Mouse (Mus musculus) frontal cortex, postnatal 14 days (tissue): ENCODE results near the gene Mettl8.

ENCODE experiments used
- DNase-seq, 2 experiments: peaks; one replicate each; pipeline ENCODE4 v3.0.0; 2022; ENCODE audit warnings: low spot score in 2 of 2

Mettl8 gene

DNA sequence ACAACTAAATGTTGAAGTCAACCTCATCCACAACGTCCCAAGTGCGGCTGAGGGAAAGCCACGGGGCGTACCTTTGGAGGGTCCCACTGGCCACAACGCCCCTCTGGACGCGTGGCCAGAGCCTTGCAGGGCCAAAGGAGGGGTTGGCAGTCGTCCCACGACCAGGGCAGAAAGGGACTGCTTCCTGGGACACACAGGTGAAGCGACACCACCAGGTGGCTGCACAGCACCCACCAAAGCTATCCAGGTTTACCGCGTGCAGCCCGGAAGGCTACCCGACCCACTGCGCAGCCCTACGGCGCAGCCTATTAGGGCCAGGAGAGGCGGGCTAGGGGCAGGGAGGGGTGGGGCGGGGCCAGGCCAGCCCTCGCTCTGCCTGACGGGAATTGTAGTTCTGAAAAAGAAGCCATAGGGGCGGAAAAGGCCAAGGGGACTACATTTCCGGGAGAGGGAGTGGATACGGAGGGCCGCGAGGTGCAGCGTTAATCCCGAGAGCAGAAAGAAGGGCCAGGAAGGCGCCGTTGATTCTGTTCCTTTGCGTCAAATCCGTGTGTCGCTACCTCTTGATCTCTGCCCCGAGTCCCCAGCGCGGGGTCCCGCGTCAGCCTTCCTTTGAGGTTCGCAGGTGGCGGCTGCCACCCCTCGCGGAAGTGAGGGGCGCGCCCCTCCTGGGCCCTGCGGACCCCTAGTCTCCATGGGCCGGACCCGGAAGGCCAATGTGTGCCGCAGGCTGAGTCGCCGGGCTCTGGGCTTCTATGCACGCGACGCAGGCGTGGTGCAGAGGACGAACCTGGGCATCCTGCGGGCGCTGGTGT is at the start of gene Mettl8, which contains the start of gene Dcaf17:
Gene Mettl8 (minus strand): TSS at position 284 of the 815 bp plus-strand sequence.
Gene Dcaf17 (plus strand): TSS at position 29 of the 815 bp plus-strand sequence.
- DNase-seq, result peak; percentile 79 to 83

DNA sequence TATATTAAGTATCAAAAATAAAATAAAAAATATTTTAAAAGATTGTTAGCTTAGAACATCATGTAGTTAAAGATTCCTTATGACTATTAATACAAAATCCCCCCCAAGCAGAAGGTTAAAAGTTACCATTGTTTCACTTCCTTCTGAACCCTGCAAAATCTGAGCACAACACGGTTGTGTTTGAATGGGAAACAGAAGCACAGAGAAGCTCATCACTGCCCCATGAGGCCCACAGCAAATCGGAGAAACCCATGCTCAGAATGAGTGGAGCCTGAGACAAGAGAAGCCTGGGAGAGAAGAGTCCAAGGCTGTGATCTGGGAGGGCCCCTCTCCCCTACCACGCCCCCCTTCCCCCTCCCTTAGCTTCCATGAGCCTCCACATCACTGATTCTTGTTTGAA is 49.3 kb upstream of the Mettl8 start:
- DNase-seq, result no peak

DNA sequence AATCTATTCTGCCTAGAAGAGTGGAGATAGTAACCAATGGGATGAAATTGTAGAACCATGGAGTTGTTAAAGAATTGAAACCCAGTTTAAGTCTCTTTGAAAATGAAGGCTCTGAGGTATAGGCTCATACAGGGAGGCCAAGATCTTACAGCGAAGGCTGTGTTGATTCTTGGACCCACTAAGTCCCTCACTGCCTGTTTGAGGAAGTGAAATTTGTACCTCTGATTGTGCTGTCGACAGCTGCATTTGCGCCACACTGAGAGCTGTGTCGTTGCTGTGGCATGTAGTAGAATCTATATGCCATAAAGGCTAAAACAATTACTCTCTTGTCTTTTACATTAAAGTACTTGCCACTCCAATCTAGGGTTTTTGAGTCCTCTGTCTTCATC is 47.9 kb upstream of the Mettl8 start:
- DNase-seq, result no peak

DNA sequence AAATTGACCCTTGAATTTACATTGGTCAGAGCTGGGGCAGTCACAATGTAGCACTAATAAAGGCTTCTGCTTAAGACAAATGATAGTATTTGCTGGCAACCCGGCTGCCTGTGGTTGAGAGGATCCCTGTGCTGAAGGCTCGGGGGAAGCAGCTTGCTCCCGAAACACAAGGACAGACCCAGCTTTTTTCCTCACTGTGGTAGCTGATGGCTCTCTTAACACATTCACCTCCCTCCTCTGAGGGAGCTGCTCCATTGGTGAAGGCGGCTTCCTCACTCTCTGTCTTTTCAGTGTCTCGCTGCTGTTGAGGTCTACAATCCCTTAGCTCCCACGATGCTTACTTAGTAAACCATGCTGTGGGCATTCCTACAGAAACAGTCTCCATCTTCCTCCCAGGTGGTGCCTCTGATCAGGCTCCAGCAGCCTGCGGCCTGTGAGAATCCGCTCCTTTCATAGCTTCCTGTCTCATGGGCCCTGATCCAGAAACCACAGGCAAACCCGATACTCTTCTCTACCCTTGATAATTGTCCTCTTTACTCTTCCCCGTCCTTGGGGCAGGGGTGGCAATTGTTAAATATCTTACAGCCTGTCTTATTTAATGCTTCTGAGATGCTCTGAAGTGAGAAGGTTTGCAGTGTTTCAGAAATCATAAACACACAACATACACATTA is 47.4 kb upstream of the Mettl8 start:
- no peak for DNase-seq

DNA sequence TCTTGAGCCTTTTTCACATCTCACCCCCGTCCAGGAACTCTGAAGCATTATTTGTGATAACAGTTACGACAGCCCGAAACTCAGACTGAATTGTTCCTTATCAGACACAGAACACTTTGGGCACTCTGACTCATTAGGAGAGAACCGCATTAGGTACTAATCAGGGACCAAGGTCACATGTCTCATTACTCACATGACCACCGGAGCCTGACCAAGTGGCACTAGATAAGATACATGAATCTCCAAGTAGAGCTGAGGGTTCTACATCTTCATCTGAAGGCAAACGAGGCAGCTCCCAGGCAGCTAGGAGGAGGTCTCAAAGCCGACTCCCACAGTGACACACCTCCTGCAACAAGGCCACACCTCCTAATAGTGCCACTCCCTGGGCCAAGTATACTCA is 40.8 kb upstream of the Mettl8 start:
- no peak for DNase-seq

DNA sequence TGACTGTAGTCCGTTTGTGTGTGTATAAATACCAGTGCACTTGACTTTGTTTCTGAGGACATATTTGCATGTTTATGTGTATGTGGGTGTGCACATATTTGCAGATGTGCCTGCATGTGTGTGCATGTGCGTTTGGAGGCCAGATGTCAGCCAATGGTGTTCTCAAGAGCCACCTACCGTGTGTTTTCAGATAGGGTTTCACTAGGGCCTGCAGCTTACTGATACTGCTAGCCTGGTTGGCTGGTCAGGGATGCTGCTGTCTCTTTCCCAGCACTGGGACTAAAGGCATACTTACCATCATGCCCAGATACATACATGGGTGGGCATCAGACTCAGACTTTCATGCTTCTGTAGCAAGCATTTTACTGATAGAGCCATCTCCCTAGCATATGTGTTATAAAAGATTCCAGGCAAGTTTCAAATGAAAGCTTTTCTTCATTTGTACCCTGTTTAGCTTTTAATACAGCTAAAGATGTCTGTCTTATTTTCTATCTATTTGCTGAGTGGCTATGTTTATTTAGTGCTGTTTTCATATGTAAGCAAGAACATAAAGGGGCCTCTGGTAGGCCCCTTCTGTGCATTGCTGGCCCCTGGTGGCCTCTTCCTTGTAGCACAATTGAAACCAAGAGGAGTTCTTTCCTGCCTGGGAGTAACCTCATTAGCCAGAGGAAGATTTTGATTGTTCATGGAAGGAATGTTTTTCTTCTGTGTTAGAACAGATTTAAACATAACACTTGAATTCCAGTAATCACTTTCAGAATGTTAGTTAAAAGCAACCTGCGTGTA is 35.5 kb upstream of the Mettl8 start:
- no peak for DNase-seq

DNA sequence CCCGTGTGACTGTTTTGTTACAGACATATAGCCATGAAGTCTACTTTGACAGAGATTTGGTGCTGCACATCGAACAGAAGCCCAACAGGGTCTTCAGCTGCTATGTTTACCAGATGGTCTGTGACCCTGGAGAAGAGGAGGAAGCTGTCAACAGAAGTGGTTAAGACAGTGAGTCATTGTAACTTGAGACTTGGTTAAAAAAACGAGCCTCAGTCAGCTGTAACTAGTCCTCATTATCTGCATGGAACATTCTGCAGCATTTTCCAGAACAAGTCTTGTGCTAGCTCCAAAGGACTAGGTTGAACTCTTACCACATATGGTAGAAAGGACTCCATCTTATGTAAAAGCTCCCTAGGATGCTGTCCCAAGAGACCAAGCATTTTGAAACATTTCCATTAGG is 34.4 kb upstream of the Mettl8 start:
- no peak for DNase-seq

DNA sequence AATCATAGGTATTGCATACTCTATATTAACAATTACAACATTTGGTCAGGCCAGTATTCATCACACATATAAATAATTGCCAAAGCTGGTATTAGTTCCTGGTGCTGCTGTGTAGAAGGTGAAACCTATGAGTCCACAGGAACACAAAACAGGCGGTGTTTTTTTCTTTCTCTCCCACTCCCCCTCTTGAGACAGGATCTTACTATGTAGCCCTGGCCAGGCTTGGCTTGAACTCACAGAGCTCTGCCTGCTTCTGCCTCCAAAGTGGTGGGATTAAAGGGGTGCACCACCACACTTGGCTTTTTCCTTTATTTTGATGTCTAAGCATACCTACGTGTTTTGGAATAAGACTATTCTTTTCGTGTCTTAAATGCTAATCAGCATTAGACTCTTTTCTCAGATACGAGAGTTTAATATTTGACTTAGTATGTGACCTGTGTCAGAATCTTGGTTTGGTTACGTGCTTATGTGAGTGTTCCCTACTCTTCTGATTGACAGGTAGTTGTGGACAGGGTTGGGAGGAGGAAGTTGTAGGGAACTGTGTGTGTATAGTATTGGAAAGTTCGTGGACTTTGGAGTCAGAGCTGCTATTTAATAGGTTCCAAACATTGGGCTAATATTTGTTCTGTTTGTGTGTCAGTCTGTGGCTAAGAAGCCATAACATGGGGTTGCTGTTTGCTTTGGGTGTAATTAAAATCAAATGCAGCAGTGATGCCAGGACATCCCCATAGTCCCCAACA is 28.2 kb upstream of the Mettl8 start:
- DNase-seq, result no peak

DNA sequence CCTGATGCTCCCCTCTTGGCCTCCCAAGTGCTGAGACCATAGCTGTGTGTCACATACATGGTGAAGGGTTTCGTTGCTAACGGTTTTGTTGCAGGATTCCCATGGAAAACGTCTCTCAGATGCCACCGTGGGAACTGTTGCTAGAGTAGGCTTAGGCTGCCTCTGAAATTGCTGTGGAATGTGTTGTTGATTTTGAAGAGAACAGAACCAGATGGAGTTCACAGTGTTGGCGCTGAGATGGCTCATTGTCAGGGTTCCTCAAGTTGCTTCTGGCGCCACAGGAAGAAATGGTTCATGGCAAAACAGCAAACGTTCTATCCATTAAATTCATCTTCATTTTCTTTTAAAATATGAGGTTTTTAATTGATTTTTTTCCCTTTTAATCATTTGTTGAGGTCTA is 27.0 kb upstream of the Mettl8 start:
- DNase-seq, result no peak

DNA sequence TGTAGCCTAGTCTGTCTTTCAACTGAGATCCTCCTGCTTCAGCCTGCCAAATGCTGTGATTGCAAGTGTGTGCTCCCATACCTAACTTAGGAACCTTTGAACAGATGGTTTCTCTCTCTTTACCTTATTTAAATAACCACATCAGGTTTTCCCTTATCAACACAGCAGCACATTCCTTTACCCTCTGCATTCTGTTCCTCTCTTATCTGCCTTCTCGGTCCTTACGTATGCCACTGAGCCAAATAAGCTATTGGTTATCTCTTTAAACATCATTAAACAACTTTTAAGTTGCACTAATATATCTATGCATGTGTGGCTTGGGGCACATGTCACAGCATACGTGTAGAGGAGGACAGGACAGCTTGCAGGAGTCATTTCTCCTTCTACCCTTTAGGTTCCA is 18.4 kb upstream of the Mettl8 start:
- DNase-seq, result no peak

DNA sequence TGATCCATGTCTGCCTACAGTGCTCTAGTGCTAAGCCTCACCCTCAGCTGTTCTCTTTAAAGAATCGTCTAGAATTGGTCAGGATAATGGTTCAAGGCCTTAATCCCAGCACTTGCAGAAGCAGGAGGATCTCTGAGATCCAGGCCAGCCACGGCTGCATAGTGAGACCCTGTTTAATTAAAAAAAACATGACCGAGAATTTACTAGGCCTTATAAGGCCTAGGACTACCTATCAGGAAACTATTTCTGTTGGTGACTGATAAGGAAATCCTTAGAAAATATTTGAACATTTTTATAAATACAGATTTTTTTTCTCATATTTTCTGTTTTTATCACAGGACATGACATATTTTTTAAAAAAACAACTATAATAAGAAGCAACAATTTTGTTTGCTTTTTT is 17.9 kb upstream of the Mettl8 start:
- DNase-seq, result no peak

DNA sequence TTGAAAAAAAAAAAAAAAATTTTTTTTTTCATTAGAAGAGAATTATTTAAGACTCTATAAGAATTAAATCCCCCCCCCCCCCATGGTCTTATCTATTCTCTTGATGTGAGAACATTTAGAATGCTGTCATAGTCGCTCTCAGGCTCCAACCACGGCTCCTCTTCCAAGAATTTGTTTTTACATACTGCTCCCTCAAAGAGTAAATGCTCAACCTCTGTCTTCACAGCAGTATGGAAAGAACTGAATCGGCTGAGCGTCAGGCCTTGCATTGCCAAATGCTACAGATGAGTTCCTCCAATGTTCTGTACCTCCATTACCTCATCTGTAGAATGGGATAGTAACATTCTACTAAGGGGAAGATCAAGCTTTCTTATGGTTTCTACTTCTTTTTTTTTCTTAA is 16.2 kb upstream of the Mettl8 start:
- no peak for DNase-seq

DNA sequence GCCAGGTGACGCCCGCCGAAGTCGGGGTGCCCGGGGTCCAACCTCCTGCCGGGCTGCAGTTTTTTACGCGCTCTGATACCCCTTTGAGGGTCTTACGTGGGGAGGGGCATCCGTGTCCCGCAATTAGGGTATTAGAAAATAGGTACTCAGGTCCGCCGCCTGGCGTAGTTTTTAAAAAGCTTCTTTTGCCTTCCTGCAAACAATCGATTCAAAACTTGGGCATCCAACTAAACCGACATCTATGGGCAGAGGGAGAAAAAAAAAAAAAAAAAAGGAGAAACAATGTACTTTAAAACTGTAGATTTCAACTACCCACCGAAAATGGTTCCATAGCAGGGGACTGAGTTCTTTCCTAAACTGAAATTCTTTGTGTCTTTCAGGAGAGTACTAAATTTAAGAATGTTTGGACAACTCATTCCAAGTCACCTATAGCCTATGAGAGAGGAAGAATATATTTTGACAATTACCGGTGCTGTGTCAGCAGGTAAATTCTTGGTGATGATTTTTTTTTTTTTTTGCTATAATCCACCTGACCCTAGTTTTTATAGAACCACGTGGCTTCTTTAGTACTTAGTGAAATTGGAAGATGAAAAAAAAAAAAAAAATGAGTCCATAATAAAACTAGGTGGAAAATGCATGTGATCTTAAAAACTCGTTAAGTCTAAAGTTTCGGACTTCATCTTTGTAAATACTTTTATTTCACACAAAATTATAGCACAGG is 892 bp upstream of the Mettl8 start:
- no peak for DNase-seq

DNA sequence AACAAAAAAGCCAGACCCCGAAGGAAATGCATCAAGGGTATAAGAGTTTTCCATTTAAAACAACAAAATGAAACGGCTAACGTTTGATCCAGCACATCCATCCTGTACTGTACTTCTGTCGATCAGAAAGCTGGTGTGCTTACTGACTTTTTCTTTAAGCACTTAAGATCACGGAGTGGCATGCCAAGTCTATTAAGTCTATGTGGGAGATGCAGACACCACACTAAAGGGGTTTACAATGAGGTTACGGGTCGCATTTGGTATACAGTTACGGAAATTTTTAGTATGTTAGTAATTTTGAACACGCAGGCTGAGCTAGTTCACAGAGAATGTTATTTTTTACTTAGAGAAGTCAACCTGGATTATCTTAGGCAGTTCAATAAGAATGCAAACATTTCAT is 667 bp downstream of the Mettl8 start:
- DNase-seq, result no peak

DNA sequence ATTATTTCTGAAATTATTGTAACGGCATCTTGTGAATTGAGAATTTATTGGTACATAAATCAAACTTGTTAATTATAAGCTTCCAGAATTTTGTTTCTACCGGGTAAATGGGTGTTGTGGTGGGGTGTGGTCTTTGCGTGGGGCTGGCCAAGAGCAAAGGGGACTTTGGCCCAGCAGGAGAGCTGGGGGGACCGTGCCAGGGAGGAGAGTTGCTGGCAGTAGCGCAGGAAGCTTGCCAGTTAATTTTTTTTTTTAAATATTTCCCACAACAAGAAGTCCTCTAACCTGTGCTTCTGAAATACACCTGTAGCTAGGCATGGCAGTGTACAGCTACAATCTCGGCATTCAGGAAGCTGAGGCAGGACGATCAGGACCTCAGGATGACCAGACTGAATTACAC is 4.9 kb downstream of the Mettl8 start:
- no peak for DNase-seq

DNA sequence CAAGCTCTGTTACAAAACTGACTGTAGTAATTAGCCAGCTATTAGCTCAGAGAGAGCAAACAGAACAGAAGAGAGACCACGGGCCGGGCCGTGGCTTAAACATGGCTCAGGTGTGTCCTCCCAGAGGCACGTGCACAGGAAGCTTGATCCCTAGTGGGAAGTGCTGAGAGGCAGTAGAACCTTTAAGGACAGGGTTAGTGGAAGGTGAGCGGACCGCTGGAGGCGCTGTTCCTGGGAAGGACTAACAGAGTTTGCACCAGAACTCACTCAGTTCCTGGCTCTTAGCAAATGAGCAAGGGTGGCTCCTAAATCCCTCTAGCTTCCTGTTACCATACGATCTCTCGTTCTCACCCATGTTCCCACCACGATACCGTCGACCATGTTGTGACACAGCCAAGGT is 6.5 kb downstream of the Mettl8 start:
- DNase-seq, result no peak

DNA sequence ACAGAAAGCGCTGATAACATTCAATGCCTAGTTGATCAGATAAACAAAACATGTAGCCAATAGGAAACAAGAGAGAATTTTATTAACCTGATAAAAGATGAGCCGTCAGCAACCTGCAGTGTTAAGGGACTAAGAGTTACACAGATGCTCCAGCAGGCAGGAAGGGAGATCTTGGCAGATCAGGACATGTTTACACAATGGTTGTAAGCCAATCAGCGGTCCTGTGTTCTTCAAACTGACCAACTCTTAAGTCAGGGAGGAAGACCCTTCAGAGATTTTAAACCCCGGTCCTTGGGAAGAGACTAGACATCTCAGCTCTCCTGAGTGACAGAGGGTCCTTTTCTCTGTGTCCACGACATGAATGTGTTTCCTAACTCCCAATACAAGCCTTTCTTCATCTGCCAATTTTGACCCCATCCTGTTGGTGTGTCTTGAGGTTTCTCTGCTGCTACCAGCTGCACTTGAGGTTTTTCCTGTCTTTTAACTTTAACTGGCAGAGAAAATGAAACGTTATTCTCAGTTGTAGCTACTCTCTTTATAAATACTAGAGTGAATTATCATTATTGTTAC is 8.5 kb downstream of the Mettl8 start:
- no peak for DNase-seq

DNA sequence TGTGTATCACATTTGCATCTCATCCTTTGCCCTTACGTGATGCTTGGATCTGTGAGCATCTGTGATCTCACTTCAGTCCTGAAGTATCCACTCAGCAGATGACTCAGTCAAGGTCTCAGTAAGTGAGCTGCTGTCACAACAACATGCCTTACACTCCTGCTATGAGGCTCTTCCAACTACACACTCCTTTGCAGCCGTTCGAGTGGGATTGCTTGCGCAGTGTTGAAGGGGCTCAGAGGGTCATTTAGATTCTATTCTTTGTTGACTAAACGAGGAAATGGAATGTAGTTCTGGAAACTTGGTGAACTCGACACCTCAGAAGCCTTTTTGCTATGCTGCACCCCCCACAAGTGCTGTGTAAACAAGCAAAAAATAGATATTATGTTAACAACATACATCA is 9.2 kb downstream of the Mettl8 start:
- no peak for DNase-seq

DNA sequence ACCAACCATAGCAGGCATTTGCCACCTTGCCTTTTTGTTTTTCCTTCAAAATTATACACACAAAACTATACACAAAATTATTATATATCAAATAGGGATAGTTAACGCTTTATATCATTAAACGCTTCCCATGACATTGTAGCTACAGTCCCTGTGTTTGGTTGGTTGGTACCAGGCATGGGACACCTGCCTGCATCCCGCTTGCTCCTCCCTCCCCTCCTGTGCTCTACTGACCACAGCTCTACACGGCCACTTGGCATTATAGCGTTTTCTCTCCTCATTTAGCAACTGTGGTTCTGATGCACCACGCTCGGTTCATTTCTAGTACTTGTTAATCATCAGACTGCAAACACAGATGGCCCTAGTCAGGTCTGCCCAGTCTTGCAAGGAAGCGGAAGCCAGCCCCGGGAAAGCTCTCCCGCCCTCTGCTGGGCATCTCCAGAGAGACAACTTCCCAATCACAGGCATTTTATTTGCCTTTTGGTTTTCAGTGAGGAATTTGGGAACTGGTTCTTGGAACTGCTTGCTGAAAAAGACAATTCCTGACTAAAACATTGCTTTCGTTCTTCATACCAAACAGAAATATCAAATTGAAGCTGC is 15.8 kb downstream of the Mettl8 start:
- DNase-seq, result peak; percentile 72 to 83

DNA sequence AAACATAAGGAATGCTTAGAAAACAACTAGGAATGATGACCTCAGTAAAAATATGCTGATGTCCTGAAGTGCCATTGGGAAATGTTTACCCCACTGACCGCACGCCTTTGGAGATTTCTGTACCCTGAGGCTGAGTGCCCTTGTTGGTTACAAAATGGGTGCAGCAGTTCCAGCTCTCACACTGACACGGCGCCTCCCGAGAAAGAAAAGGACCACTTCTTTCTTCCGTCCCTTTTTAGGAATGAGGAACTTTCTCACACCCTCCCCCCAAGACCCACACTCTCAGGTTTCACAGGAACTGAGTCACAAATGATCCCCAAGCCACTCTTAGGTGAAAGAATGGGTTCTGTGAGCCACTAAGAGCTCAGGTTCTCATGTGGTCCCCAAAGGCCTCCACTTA is 17.9 kb downstream of the Mettl8 start:
- no peak for DNase-seq

DNA sequence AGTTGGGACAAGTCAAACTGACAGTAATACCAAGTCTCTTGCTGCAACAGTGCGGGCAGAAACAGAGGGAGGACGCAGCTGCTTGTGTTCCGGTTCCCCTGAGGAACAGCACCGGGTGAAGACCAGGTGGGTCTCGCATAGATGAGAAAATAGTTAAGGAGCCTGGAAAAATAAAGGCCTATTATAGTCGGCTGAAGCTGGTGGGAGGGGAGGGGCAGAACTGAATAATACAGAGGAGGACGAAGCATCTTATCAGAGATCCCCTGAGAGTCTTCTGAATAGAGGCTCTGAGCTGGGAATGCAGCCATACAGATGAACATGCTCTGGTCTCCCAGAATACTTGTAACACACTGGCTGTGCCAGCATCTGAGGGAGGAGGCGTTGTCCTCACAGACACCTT is 21.4 kb downstream of the Mettl8 start:
- no peak for DNase-seq
